Mouse (Mus musculus): ENCODE data around the gene Apobr. TPM values are rescaled to one million over a fixed set of nuclear protein-coding genes. Genes with fewer than 3 reads are reported as not detected.

Gene Apobr
- polyA plus RNA-seq, 1 experiment from 2014 or later = 0.63 TPM

DNA sequence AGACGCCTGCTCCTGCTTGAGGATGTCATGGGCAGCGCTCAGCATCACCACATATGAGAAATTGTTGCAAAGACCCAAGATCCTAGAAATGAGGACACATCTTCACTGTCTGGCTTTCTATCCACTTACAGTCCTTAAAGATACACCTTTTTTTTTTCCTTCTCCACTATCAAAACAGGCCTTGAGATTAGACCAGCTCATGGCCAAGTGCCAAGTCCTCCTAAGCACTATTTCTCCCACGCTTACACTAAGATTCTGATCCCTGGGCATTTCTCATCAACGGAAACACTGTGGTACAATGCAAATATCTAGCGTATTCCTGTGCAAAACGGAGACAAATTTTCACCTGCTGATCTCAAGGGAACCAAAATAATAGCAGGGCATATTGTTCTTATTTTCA lies 3.1 kb upstream of the Apobr start:
- H3K4me3 ChIP-seq = no peak overlapping the region
- no peak for ATAC-seq (ENCODE audit: low FRiP score, low read depth)
- H3K4me2 ChIP-seq (replicated peaks) = no peak overlapping the region
- H3K27me3 ChIP-seq = peaks cover 24% of the 10 kb centered on the region
- H3K36me3 ChIP-seq = peaks cover 13% of the 10 kb centered on the region
- H3K4me1 ChIP-seq = peaks cover 11% of the 10 kb centered on the region
- no peaks in the 10 kb centered on the region for H3K9me3 ChIP-seq
- no peak overlapping the region for H3K27ac ChIP-seq (replicated peaks)
- 86% methylated on average over 6 of the region's 6 CpGs for WGBS
- H3K9ac ChIP-seq (replicated peaks) = no peak overlapping the region

DNA sequence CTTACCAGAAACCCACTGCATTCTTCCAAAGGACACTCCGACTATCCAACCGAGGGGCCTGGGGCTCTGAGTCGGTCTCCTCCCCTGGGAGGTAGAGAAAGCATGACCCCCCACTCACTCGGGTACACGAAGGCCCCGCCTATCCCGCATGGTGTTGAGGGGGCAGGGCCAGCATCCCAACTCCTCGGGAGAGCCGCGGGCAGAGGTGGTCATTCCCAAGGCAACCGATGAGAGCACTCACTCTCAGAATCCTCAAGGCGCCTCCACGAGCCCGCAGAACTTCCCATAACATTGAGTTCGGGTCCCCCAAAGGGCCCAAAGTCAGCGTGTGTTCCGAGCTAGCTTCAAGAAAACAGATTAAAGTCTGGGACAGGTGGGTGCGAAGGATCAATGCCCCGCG lies 2.0 kb upstream of the Apobr start:
- peak overlapping the region; percentile 78 for H3K4me2 ChIP-seq (replicated peaks)
- H3K4me3 ChIP-seq = peak overlapping the region; percentile 65
- 3% methylated on average over 20 of the region's 20 CpGs for WGBS
- H3K9ac ChIP-seq (replicated peaks) = peak overlapping the region; percentile 57
- no peaks in the 10 kb centered on the region for H3K9me3 ChIP-seq
- H3K27ac ChIP-seq (replicated peaks) = peak overlapping the region; percentile 70; the same call in 1 of the 2 replicates
- H3K4me1 ChIP-seq = peaks cover 13% of the 10 kb centered on the region
- H3K27me3 ChIP-seq = peaks cover 34% of the 10 kb centered on the region
- peaks cover 5% of the 10 kb centered on the region for H3K36me3 ChIP-seq
- peak; percentile 70 for ATAC-seq (ENCODE audit: low FRiP score, low read depth)

DNA sequence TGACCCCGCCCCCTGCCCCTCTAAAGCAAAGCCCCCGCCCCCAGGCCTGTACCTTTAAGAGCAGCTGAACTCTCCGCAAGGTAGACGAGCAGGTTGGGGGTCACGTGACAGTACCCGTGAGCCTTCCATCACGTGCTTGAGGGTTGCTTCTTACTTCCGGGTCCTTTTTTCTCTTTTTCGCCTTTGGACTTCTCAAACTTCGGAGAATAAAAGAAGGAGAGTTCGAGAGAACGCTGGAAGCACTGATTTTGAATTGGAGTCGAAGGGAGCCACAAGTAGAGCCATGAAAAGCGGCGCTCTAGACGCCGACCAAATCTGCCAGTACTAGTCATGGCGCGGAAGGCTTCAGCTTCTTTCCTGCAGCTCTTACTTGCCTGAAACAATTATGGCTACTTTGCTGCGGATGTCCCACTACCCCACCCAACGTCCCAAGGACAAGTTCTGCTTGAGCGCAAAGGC lies 1.5 kb upstream of the Apobr start:
- Histone ChIP-seq H3K4me2 (replicated peaks) (peak overlapping the region; percentile 78), H3K27me3 (peaks cover 34% of the 10 kb centered on the region), H3K27ac (replicated peaks) (peak overlapping the region; percentile 70), H3K4me3 (peak overlapping the region; percentile 65), H3K36me3 (peaks cover 3% of the 10 kb centered on the region; the same call in 1 of the 2 replicates), H3K4me1 (peaks cover 18% of the 10 kb centered on the region), H3K9me3 (no peaks in the 10 kb centered on the region), H3K9ac (replicated peaks) (peak overlapping the region; percentile 57)
- ATAC-seq (ENCODE audit: low FRiP score, low read depth) = peak; percentile 82
- 1% methylated on average over 22 of the region's 22 CpGs for WGBS

DNA sequence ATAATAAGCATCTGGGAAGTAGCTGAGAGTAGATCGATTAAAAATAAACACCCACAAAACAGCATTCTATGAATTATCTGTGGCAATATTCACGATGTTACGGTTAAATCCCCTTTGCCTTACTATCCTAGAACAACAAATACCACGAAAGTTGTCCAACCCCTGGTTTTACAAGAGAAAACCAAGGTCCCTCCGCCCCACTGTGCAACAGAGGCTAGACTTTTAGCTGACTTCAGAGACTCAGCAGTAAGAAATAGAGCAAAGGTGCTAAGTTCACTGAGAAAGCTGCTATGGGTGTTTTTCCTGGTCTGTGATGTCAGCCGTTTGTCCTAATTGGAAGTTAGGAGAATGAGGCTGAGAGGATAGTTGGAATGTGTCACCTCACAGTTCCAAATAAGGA lies 981 bp upstream of the Apobr start:
- Histone ChIP-seq H3K27me3 (peaks cover 34% of the 10 kb centered on the region), H3K4me3 (peak overlapping the region; percentile 65), H3K4me1 (peaks cover 18% of the 10 kb centered on the region), H3K9me3 (no peaks in the 10 kb centered on the region), H3K9ac (replicated peaks) (peak overlapping the region; percentile 57; the same call in 1 of the 2 replicates), H3K36me3 (no peaks in the 10 kb centered on the region), H3K4me2 (replicated peaks) (peak overlapping the region; percentile 78), H3K27ac (replicated peaks) (no peak overlapping the region)
- WGBS = 61% methylated on average over 6 of the region's 6 CpGs
- no peak for ATAC-seq (ENCODE audit: low FRiP score, low read depth)

DNA sequence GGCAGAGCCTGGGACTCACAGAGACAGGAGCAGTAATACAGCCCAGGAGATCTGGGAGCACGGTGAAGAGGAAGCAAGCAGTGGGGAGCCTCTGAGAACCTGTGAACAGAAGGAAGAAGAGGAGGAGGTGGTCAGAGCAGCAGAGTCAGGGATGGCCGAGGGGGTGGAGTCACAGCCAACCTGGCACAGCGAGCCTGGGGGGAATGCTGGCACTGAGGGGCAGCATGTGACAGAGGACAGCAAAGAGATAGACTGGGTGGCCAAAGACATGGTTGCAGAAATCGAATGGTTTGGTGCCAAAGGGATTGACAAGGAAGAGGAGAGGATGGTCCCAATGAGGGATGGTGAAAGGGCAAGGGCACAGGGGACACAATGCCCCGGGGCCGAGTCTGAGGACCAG lies 975 bp downstream of the Apobr start, which contains the start of gene Cln3:
Gene Cln3, minus strand, starts transcription at position 101 of the 400 bp plus-strand sequence.
- ATAC-seq (ENCODE audit: low FRiP score, low read depth) = no peak
- Histone ChIP-seq H3K27me3 (peaks cover 40% of the 10 kb centered on the region), H3K27ac (replicated peaks) (no peak within 1 kb of the TSS), H3K9ac (replicated peaks) (no peak within 1 kb of the TSS), H3K4me2 (replicated peaks) (no peak within 1 kb of the TSS), H3K4me1 (peaks cover 18% of the 10 kb centered on the region), H3K4me3 (no peak within 1 kb of the TSS), H3K9me3 (no peaks in the 10 kb centered on the region), H3K36me3 (no peaks in the 10 kb centered on the region)
- 76% methylated on average over 6 of the region's 6 CpGs for WGBS

DNA sequence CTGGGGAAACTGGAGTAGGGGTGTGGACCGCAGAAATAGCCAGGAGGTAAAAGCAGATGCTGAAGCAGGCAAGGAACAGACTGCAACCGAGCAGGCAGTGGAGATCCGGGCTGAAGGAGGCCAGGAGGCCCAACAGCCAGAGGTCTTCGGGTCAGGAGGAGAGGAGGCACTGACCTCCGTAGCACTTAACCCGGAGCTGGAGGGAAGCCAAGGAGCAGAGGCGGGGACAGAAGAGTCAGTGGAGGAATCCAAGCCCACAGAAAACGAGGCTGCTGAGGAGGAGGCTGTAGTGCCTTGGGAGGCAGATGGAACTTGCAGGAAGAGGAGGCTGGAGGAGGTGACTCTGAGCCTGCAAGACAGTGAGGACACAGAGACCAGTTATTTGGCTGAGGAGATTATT lies 2.1 kb downstream of the Apobr start:
- H3K4me2 ChIP-seq (replicated peaks) = no peak overlapping the region
- H3K4me3 ChIP-seq = no peak overlapping the region
- WGBS = 67% methylated on average over 8 of the region's 8 CpGs
- H3K27me3 ChIP-seq = peaks cover 40% of the 10 kb centered on the region
- peaks cover 15% of the 10 kb centered on the region for H3K4me1 ChIP-seq
- no peak for ATAC-seq (ENCODE audit: low FRiP score, low read depth)
- no peak overlapping the region for H3K27ac ChIP-seq (replicated peaks)
- no peaks in the 10 kb centered on the region for H3K36me3 ChIP-seq
- H3K9ac ChIP-seq (replicated peaks) = no peak overlapping the region
- H3K9me3 ChIP-seq = no peaks in the 10 kb centered on the region

DNA sequence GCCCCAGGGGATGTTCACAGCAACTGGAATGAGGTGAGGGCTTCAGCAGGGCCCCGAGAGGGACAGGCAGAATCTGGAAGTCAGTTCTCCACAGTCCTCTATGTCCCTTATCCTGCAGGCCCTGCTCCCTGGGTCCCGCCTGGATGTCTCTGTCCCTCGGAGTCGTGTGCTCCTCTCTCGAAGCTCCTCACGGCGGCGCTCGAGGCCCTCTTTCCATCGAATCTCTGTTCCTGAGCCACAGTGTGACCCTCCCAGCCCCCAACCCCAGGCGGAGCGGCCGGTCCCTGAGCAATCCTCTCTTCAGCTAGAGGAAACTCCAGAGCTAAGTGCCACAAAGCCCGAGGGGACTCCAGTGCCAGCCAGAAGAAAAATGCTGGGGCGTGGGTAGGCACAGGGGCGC lies 3.0 kb downstream of the Apobr start:
- Histone ChIP-seq H3K4me2 (replicated peaks) (peak overlapping the region; percentile 30), H3K9ac (replicated peaks) (peak overlapping the region; percentile 20; the same call in 1 of the 2 replicates), H3K4me1 (peaks cover 10% of the 10 kb centered on the region; the same call in 1 of the 2 replicates), H3K4me3 (no peak overlapping the region), H3K27me3 (peaks cover 40% of the 10 kb centered on the region), H3K36me3 (no peaks in the 10 kb centered on the region), H3K9me3 (no peaks in the 10 kb centered on the region), H3K27ac (replicated peaks) (no peak overlapping the region)
- 3% methylated on average over 16 of the region's 16 CpGs for WGBS
- peak; percentile 34; the same call in 1 of the 2 replicates for ATAC-seq (ENCODE audit: low FRiP score, low read depth)

DNA sequence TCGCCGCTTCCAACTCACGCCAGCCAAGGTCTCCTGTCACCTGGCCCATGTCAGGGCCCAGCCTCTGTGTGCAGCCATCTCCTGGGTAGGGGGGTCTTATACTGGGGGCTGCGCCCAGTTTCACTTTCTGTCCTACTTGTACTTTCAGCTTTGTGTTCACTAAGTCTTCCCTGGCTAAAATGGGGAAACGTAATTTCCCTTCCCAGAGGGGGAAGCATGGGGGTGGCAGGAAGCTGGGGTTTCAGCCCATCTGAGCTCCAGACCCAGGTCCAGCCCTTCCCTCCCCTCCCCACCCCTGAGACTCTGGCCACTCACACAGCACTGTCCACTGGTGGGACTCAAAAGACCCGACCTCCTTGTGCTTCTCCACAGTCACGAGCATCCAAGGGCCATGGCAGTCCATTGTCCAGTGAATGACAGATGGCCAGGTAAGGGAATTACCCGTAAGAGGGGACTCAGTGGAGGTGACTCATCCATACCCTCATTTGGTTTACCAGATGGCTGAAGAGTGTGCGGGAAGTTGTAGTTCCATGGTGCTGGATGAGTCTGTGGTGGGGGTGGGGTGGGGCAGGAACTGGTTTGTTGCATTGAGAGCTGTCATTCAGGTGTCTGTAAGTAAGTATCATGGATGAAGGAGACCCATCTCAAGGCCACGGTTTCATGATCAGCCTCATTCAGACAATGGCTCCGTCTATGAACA lies 10.3 kb downstream of the Apobr start, which contains the start of gene Il27:
Gene Il27, minus strand, starts transcription at position 80 of the 700 bp plus-strand sequence.
- WGBS = 86% methylated on average over 11 of the region's 11 CpGs
- Histone ChIP-seq H3K9me3 (no peaks in the 10 kb centered on the region), H3K36me3 (no peaks in the 10 kb centered on the region), H3K4me1 (no peaks in the 10 kb centered on the region), H3K4me3 (no peak within 1 kb of the TSS), H3K9ac (replicated peaks) (no peak within 1 kb of the TSS), H3K4me2 (replicated peaks) (no peak within 1 kb of the TSS), H3K27ac (replicated peaks) (no peak within 1 kb of the TSS), H3K27me3 (peaks cover 10% of the 10 kb centered on the region; the same call in 1 of the 2 replicates)
- ATAC-seq (ENCODE audit: low FRiP score, low read depth) = no peak

DNA sequence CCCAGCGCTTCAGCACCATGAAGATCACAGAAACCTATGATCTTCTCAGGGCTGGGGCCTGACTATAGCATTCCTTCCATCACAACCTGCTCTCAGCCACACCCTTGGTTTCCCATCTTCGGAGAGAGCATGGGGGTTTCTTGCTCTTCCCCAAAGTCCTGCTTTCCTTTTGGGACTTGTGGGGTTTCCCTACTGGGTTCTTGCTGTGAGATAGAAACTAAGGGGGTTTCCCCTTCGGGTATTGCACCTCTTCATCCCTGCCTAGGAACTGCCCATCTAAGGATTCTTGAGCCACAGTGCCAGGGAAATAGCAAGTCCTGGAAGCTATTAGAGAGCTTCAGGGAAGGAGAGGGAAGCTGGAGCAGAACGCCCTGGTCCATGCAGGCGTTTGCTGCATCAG lies 11.1 kb downstream of the Apobr start:
- peaks cover 10% of the 10 kb centered on the region; the same call in 1 of the 2 replicates for H3K27me3 ChIP-seq
- no peak overlapping the region for H3K4me2 ChIP-seq (replicated peaks)
- ATAC-seq (ENCODE audit: low FRiP score, low read depth) = no peak
- no peaks in the 10 kb centered on the region for H3K4me1 ChIP-seq
- no peaks in the 10 kb centered on the region for H3K9me3 ChIP-seq
- no peaks in the 10 kb centered on the region for H3K36me3 ChIP-seq
- H3K9ac ChIP-seq (replicated peaks) = no peak overlapping the region
- H3K27ac ChIP-seq (replicated peaks) = no peak overlapping the region
- no peak overlapping the region for H3K4me3 ChIP-seq
- 88% methylated on average over 5 of the region's 5 CpGs for WGBS

DNA sequence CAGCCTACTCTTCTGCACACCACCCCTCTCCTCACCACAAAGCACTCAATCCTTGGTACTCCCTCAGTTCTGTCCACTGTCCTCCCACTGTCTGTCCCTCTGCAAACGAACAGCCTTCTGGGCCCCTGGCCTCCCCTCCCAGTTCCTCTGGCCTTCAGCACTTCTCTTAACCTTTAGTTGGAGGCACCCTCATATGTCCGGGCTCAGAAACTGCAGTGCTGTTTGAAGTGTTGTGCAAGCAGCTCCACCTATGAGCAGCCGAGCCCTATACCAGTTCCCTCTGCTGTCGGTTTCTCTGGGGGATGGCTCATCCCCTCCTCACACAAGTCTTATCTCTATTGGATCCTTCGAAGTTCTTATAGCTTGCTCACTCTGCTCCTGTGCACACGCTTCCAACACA lies 11.7 kb downstream of the Apobr start:
- Histone ChIP-seq H3K27me3 (peaks cover 10% of the 10 kb centered on the region; the same call in 1 of the 2 replicates), H3K4me1 (no peaks in the 10 kb centered on the region)
- 70% methylated on average over 6 of the region's 6 CpGs for WGBS

DNA sequence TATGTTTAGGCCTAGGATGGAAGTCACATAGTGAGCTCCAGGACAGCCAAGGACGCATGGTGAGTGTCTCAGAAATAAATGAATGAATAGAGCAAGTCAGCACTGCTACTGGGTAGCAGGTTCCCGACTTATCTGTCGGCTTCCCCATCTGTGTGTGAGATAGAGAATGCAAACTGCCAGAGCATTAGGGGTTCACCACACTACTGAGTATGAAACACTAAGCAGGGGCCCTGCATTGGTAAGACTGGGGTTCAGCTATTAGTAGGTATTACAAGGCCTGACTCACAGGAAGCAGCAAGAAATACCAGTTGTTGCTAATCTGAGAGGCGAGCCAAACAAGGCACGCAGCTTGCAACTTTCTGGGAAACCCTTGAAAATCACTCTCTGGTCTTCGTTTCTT lies 14.2 kb downstream of the Apobr start:
- 83% methylated on average over 6 of the region's 6 CpGs for whole genome bisulfite sequencing
- Histone ChIP-seq H3K9ac (replicated peaks) (no peak overlapping the region), H3K27me3 (0 out of 2 replicates have a peak, but pooled peaks cover 10% of the 10 kb centered on the region), H3K4me2 (replicated peaks) (no peak overlapping the region), H3K9me3 (no peaks in the 10 kb centered on the region), H3K4me3 (no peak overlapping the region), H3K36me3 (no peaks in the 10 kb centered on the region), H3K27ac (replicated peaks) (no peak overlapping the region), H3K4me1 (no peaks in the 10 kb centered on the region)
- ATAC-seq (ENCODE audit: low FRiP score, low read depth) = no peak

More for the DNA sequence above, 11.7 kb downstream of the Apobr start:
- no peak overlapping the region for H3K4me2 ChIP-seq (replicated peaks)
- no peaks in the 10 kb centered on the region for H3K9me3 ChIP-seq
- H3K27ac ChIP-seq (replicated peaks) = no peak overlapping the region
- H3K36me3 ChIP-seq = no peaks in the 10 kb centered on the region
- no peak overlapping the region for H3K4me3 ChIP-seq
- no peak overlapping the region for H3K9ac ChIP-seq (replicated peaks)
- no peak for ATAC-seq (ENCODE audit: low FRiP score, low read depth)

DNA sequence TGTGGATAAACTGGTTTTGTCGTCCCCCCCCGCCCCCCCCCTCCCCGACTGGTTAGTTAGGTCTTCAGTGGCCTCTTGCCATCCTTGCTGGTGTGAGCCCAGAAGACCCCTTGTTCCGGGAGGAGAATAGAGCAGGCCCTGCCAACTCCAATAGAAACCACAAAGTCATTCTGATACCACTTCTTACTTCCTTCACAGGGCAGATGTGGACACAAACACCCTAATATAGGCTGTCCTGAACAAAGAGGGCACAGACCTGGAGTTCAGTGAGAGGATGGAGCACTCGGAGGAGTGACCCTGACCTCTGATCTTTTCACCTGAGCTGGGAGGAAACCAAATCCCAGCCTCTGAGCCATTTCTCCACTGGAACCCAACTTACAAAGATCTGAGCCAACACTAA lies 17.2 kb downstream of the Apobr start:
- WGBS = 42% methylated on average over 4 of the region's 5 CpGs
- no peak for ATAC-seq (ENCODE audit: low FRiP score, low read depth)
- Histone ChIP-seq H3K4me2 (replicated peaks) (no peak overlapping the region), H3K9ac (replicated peaks) (no peak overlapping the region), H3K4me3 (no peak overlapping the region), H3K27me3 (no peaks in the 10 kb centered on the region), H3K9me3 (no peaks in the 10 kb centered on the region), H3K27ac (replicated peaks) (no peak overlapping the region), H3K36me3 (no peaks in the 10 kb centered on the region), H3K4me1 (no peaks in the 10 kb centered on the region)
